Mouse (Mus musculus) ES-Bruce4 (cell line): Measurements from ENCODE around the gene Cyp2b19.

Experiments used
- EP300 ChIP-seq: IDR thresholded peaks from 2 replicates; pipeline ENCODE4 v1.6.1; 2011; ENCODE audit warnings: low read depth, low read length; ENCODE audit not compliant: insufficient read depth
- POLR2A ChIP-seq: IDR thresholded peaks from one replicate; pipeline ENCODE4 v1.8.1; 2011; ENCODE audit warnings: low read length; ENCODE audit not compliant: insufficient read depth

- TF ChIP-seq EP300 (no peak), POLR2A (no peak)
These were observed 21.5 kb downstream of the Cyp2b19 start for GRCm38 (mm10) chr7:26778474-26778873.
